Mouse (Mus musculus) MEL (cell line): ENCODE data around the gene Myo18b. TPM values are rescaled to one million over a fixed set of nuclear protein-coding genes. Genes with fewer than 3 reads are reported as not detected.

Source experiments
- DNase-seq: peaks from one replicate; pipeline ENCODE4 v3.0.0; 2011; ENCODE audit warnings: low read depth, low spot score
- H3K27ac ChIP-seq: 2 replicates; pipeline ENCODE4 v1.5.1; 2012; ENCODE audit warnings: low read depth, mild to moderate bottlenecking, control low read depth, low read length, moderate library complexity; ENCODE audit not compliant: control insufficient read depth
- H3K27me3 ChIP-seq, 2 experiments: fragments of 150-350 bp in 1 of 2; sonication (generic) in 1 of 2; 2 replicates each; pipeline ENCODE4 v1.6.1; 2012; ENCODE audit warnings: low read length in 2 of 2, mild to moderate bottlenecking in 2 of 2, improper control_type of control experiment in 1 of 2, moderate library complexity in 1 of 2; ENCODE audit not compliant: insufficient read depth in 2 of 2, control insufficient read depth in 1 of 2
- H3K36me3 ChIP-seq, 2 experiments: 2 replicates each; pipeline ENCODE4 v1.6.1; 2012 to 2014; ENCODE audit warnings: low read length in 2 of 2, improper control_type of control experiment in 1 of 2, inconsistent platforms in 1 of 2, mild to moderate bottlenecking in 1 of 2; ENCODE audit not compliant: insufficient read depth in 2 of 2, control insufficient read depth in 1 of 2
- H3K4me1 ChIP-seq, 2 experiments: fragments of 150-350 bp in 1 of 2; sonication (generic) in 1 of 2; 2 replicates each; pipeline ENCODE4 v1.6.1; 2012; ENCODE audit warnings: low read length in 2 of 2, improper control_type of control experiment in 1 of 2, mild to moderate bottlenecking in 1 of 2; ENCODE audit not compliant: insufficient read depth in 2 of 2, control insufficient read depth in 1 of 2
- H3K4me3 ChIP-seq, 2 experiments: fragments of 150-350 bp in 1 of 2; sonication (generic) in 1 of 2; 2 replicates each; pipeline ENCODE4 v1.5.1; 2012; ENCODE audit warnings: low read depth in 2 of 2, low read length in 2 of 2, mild to moderate bottlenecking in 2 of 2, moderate library complexity in 2 of 2, control low read depth in 1 of 2, improper control_type of control experiment in 1 of 2; ENCODE audit not compliant: control insufficient read depth in 1 of 2, insufficient read depth in 1 of 2
- H3K79me2 ChIP-seq: 2 replicates; pipeline ENCODE4 v1.6.1; 2012; ENCODE audit warnings: mild to moderate bottlenecking, low read length, moderate library complexity; ENCODE audit not compliant: control insufficient read depth, poor library complexity, insufficient read depth
- H3K9ac ChIP-seq: 2 replicates; pipeline ENCODE4 v1.6.1; 2012; ENCODE audit warnings: low read depth, mild to moderate bottlenecking, control low read depth, low read length, moderate library complexity; ENCODE audit not compliant: control insufficient read depth, poor library complexity, severe bottlenecking
- H3K9me3 ChIP-seq: fragments of 150-350 bp; sonication (generic); replicated peaks from 2 replicates; pipeline ENCODE4 v1.6.1; 2012; ENCODE audit warnings: mild to moderate bottlenecking, low read length, improper control_type of control experiment, moderate library complexity; ENCODE audit not compliant: insufficient read depth
- CTCF ChIP-seq, 3 experiments: IDR thresholded peaks in 2 of 3; conservative IDR thresholded peaks in 1 of 3; 2 replicates each; pipeline ENCODE4 v1.5.1; 2011 to 2012; ENCODE audit warnings: low read length in 3 of 3, low read depth in 2 of 3, mild to moderate bottlenecking in 2 of 3, improper control_type of control experiment in 1 of 3, inconsistent platforms in 1 of 3, mixed read lengths in 1 of 3, moderate library complexity in 1 of 3; ENCODE audit not compliant: control insufficient read depth in 1 of 3, insufficient read depth in 1 of 3, poor library complexity in 1 of 3, severe bottlenecking in 1 of 3
- E2F4 ChIP-seq: IDR thresholded peaks from 2 replicates; pipeline ENCODE4 v1.6.1; 2011; ENCODE audit warnings: low read depth, low read length, improper control_type of control experiment, borderline replicate concordance
- ETS1 ChIP-seq: IDR thresholded peaks from 2 replicates; pipeline ENCODE4 v1.6.1; 2012; ENCODE audit warnings: low read depth, mild to moderate bottlenecking, inconsistent platforms, low read length, improper control_type of control experiment, moderate library complexity
- GABPA ChIP-seq: IDR thresholded peaks from 2 replicates; pipeline ENCODE4 v1.6.1; 2012; ENCODE audit warnings: low read depth, mild to moderate bottlenecking, inconsistent platforms, low read length, improper control_type of control experiment, moderate library complexity
- HCFC1 ChIP-seq: IDR thresholded peaks from 2 replicates; pipeline ENCODE4 v1.6.1; 2012; ENCODE audit warnings: low read depth, mild to moderate bottlenecking, inconsistent platforms, low read length, improper control_type of control experiment, moderate library complexity
- JUND ChIP-seq: IDR thresholded peaks from 2 replicates; pipeline ENCODE4 v1.6.1; 2011; ENCODE audit warnings: low read depth, mild to moderate bottlenecking, improper control_type of control experiment, low read length
- KAT2A ChIP-seq: conservative IDR thresholded peaks from 2 replicates; pipeline ENCODE4 v1.6.1; 2012; ENCODE audit warnings: low read depth, low read length, improper control_type of control experiment, inconsistent platforms
- MAFK ChIP-seq: IDR thresholded peaks from 2 replicates; pipeline ENCODE4 v1.6.1; 2011; ENCODE audit warnings: low read depth, mild to moderate bottlenecking, low read length, improper control_type of control experiment, borderline replicate concordance
- MAX ChIP-seq: IDR thresholded peaks from 2 replicates; pipeline ENCODE4 v1.6.1; 2011; ENCODE audit warnings: low read length, improper control_type of control experiment
- MXI1 ChIP-seq: IDR thresholded peaks from 2 replicates; pipeline ENCODE4 v1.6.1; 2011; ENCODE audit warnings: mild to moderate bottlenecking, low read depth, low read length, improper control_type of control experiment
- MYB ChIP-seq: IDR thresholded peaks from 2 replicates; pipeline ENCODE4 v1.6.1; 2011; ENCODE audit warnings: mild to moderate bottlenecking, low read depth, low read length, improper control_type of control experiment
- NELFE ChIP-seq: IDR thresholded peaks from 2 replicates; pipeline ENCODE4 v1.6.1; 2011; ENCODE audit warnings: low read depth, low read length, improper control_type of control experiment
- NRF1 ChIP-seq: IDR thresholded peaks from 2 replicates; pipeline ENCODE4 v1.6.1; 2014; ENCODE audit warnings: low read depth, mild to moderate bottlenecking, inconsistent platforms, low read length, improper control_type of control experiment, moderate library complexity; ENCODE audit not compliant: poor library complexity, insufficient read depth, severe bottlenecking
- POLR2A ChIP-seq, 2 experiments: IDR thresholded peaks; 2 replicates each; pipeline ENCODE4 v1.6.1; 2011 to 2012; ENCODE audit warnings: low read length in 2 of 2, mild to moderate bottlenecking in 2 of 2, control low read depth in 1 of 2, improper control_type of control experiment in 1 of 2, low read depth in 1 of 2, moderate library complexity in 1 of 2; ENCODE audit not compliant: control insufficient read depth in 1 of 2, insufficient read depth in 1 of 2, poor library complexity in 1 of 2
- POLR2AphosphoS2 ChIP-seq: IDR thresholded peaks from 2 replicates; pipeline ENCODE4 v1.6.1; 2011; ENCODE audit warnings: low read length, improper control_type of control experiment
- SIN3A ChIP-seq: IDR thresholded peaks from 2 replicates; pipeline ENCODE4 v1.6.1; 2012; ENCODE audit warnings: low read length, improper control_type of control experiment, inconsistent platforms
- TAL1 ChIP-seq: IDR thresholded peaks from 2 replicates; pipeline ENCODE4 v1.6.1; 2012; ENCODE audit warnings: mild to moderate bottlenecking, inconsistent platforms, low read length, moderate library complexity, mixed read lengths
- TBP ChIP-seq: IDR thresholded peaks from 2 replicates; pipeline ENCODE4 v1.8.0; 2011; ENCODE audit warnings: low read depth, low read length, improper control_type of control experiment
- UBTF ChIP-seq: IDR thresholded peaks from 2 replicates; pipeline ENCODE4 v1.6.1; 2012; ENCODE audit warnings: low read depth, mild to moderate bottlenecking, inconsistent platforms, low read length, improper control_type of control experiment, moderate library complexity, borderline replicate concordance; ENCODE audit not compliant: insufficient read depth
- USF1 ChIP-seq: IDR thresholded peaks from 2 replicates; pipeline ENCODE4 v1.6.1; 2014; ENCODE audit warnings: low read depth, mild to moderate bottlenecking, inconsistent platforms, low read length, improper control_type of control experiment, moderate library complexity
- ZC3H11A ChIP-seq: IDR thresholded peaks from 2 replicates; pipeline ENCODE4 v1.6.1; 2012; ENCODE audit warnings: low read depth, mild to moderate bottlenecking, inconsistent platforms, low read length, improper control_type of control experiment
- ZNF384 ChIP-seq: IDR thresholded peaks from 2 replicates; pipeline ENCODE4 v1.6.1; 2012; ENCODE audit warnings: low read depth, mild to moderate bottlenecking, inconsistent platforms, low read length, improper control_type of control experiment
- polyA plus RNA-seq, 2 experiments: library from polyadenylated mRNA; stranded (reverse) in 1 of 2; unstranded in 1 of 2; fragments of >175 nt in 1 of 2; fragments of >200 nt in 1 of 2; gene quantifications; 2 replicates each; pipeline versions ENCODE4 v1.2.1 to v1.2.4; 2012; ENCODE audit warnings: low replicate concordance in 2 of 2, low read depth in 1 of 2; ENCODE audit not compliant: insufficient read length in 2 of 2, insufficient read depth in 1 of 2, missing spikeins in 1 of 2
- total RNA-seq: library from RNA; depleted of rRNA; stranded (reverse); fragments of 300-350 nt; gene quantifications from 2 replicates; pipeline ENCODE4 v1.2.3, GENCODE M21; 2012

The Myo18b gene
- total and polyA plus RNA-seq, 3 experiments = not detected

DNA sequence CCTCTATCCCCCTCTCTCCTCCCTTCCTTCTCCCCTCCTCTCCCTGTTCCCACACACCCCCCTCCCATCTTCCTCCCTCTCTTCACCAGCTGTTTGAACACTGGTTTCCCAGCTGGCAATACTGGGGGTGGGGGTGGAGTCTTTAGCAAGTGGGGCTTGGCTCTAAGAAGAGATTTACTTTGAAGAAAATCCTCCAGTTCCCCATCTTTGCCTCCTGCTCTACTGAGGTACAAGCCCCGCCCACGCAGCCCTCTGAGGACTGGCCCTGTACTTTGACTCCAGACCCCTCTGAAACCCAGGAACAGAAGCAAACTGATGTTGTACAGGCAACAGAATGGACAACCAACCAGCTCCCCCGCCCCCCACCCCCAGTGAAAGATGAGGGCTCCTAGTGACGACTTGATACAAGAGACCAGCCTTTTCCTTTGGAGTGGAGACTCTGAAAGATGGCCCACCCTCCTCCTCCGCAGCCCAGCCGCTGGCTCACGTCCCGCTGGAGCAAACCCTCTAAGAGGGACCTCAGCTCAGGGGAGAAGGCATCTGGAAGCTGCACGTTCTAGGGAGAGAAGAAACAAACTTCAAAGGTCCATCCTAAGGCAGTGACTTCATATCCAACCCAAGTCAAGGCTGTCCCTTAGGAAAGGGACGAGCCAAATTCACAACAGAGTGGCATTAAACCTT lies 32.2 kb upstream of the Myo18b start:
- H3K36me3 ChIP-seq = no peaks in the 10 kb centered on the region
- H3K4me1 ChIP-seq = no peaks in the 10 kb centered on the region
- H3K79me2 ChIP-seq = no peaks in the 10 kb centered on the region
- H3K27me3 ChIP-seq = no peaks in the 10 kb centered on the region
- 0 out of 2 replicates have a peak, but pooled peaks cover 1% of the 10 kb centered on the region for H3K9me3 ChIP-seq
- TF ChIP-seq POLR2AphosphoS2 = no peak
- no peak for TF ChIP-seq E2F4
- TF ChIP-seq ETS1 = no peak
- TF ChIP-seq SIN3A = no peak
- TF ChIP-seq MXI1 = no peak
- TF ChIP-seq ZC3H11A = no peak
- no peak for TF ChIP-seq MAFK
- no peak overlapping the region for H3K9ac ChIP-seq
- no peak for DNase-seq
- H3K4me3 ChIP-seq = no peak overlapping the region
- H3K27ac ChIP-seq = no peak overlapping the region

DNA sequence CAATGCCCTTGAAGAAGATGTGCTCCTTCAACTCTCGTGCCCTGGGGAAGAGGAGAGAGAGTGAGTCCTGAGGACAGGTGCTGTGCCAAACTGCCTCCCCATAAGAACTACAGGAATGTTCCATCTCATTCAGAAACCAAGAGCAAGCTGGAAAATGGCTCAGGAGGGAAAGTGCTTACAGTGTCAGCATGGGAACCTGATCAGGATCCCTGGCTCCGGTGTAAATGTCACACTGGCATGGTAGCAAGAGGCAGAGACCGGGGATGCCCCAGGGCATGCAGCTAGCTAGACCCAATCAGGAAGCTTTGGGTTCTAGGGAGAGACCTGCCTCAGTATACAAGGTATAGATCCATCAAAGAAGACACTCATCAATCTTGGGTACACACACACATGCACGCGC lies 29.3 kb upstream of the Myo18b start:
- TF ChIP-seq KAT2A (no peak), GABPA (no peak), E2F4 (no peak), MXI1 (no peak)
- no peaks in the 10 kb centered on the region for H3K27me3 ChIP-seq

DNA sequence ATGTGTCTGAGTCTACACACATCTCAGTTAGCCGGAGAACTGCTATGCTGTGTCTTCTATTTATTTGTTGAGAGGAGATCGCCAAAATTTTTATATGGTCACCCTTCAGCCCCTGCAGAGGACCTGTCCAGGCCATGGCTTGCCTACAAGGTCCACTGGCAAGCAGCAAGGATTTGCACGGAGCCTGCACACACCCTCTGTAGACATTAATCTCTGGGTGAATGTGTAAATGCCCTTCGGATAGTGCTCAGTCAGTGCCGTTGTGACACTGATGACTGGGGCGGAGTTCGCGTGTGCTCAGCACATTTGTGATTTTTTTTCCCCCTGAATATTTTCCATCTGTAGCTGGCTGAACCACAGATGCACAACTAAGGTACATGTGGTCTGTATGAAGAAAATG lies 28.6 kb upstream of the Myo18b start:
- Histone ChIP-seq H3K9ac (no peak overlapping the region), H3K27me3 (no peaks in the 10 kb centered on the region), H3K4me1 (no peaks in the 10 kb centered on the region), H3K27ac (no peak overlapping the region), H3K36me3 (no peaks in the 10 kb centered on the region), H3K9me3 (0 out of 2 replicates have a peak, but pooled peaks cover 1% of the 10 kb centered on the region), H3K79me2 (no peaks in the 10 kb centered on the region), H3K4me3 (no peak overlapping the region)
- TF ChIP-seq NRF1 = no peak
- no peak for TF ChIP-seq NELFE
- no peak for TF ChIP-seq ZC3H11A
- no peak for TF ChIP-seq TBP
- TF ChIP-seq CTCF (IDR thresholded peaks at IDR 0.05 in 2 of 3, conservative IDR thresholded peaks at IDR 0.05 in 1 of 3; ENCODE audit: control insufficient read depth in 1 of 3, insufficient read depth in 1 of 3, low read depth in 2 of 3, low read length in 3 of 3, poor library complexity in 1 of 3, severe bottlenecking in 1 of 3) = no peak
- no peak for TF ChIP-seq JUND
- no peak for TF ChIP-seq ETS1
- no peak for TF ChIP-seq MYB
- no peak for TF ChIP-seq ZNF384
- TF ChIP-seq MAX = no peak
- TF ChIP-seq SIN3A = no peak
- TF ChIP-seq USF1 = no peak
- TF ChIP-seq UBTF = no peak
- no peak for TF ChIP-seq TAL1
- TF ChIP-seq POLR2A (IDR thresholded peaks at IDR 0.05; ENCODE audit: control insufficient read depth in 1 of 2, insufficient read depth in 1 of 2, low read depth in 1 of 2, low read length in 2 of 2, poor library complexity in 1 of 2) = no peak
- no peak for TF ChIP-seq HCFC1
- no peak for TF ChIP-seq GABPA
- TF ChIP-seq E2F4 = no peak
- no peak for DNase-seq

More for the DNA sequence above, 29.3 kb upstream of the Myo18b start:
- H3K9ac ChIP-seq = no peak overlapping the region
- no peaks in the 10 kb centered on the region for H3K36me3 ChIP-seq
- H3K4me3 ChIP-seq = no peak overlapping the region
- DNase-seq = no peak
- no peaks in the 10 kb centered on the region for H3K4me1 ChIP-seq
- H3K9me3 ChIP-seq = 0 out of 2 replicates have a peak, but pooled peaks cover 1% of the 10 kb centered on the region
- no peaks in the 10 kb centered on the region for H3K79me2 ChIP-seq
- H3K27ac ChIP-seq = no peak overlapping the region
